Mouse (Mus musculus) hindbrain, embryonic 11.5 days (tissue): ENCODE measurements around the gene Arhgef1. TPM values are rescaled to one million over a fixed set of nuclear protein-coding genes. Genes with fewer than 3 reads are reported as not detected.

ENCODE experiments used
- ATAC-seq: fragments of 200-750 bp; cut with Nextera tagmentation; 2 replicates; pipeline ENCODE4 v1.8.0; 2017; ENCODE audit warnings: mild to moderate bottlenecking, moderate TSS enrichment, moderate library complexity; ENCODE audit not compliant: low FRiP score
- DNase-seq: peaks from one replicate; pipeline ENCODE4 v3.0.0-alpha.2; 2015; ENCODE audit warnings: low spot score
- H3K27ac ChIP-seq: fragments of 300-500 bp; sonication (generic); 2 replicates; pipeline ENCODE4 v1.5.1; 2014; ENCODE audit warnings: mild to moderate bottlenecking, low read depth, low read length
- H3K27me3 ChIP-seq: fragments of 300-500 bp; sonication (generic); 2 replicates; pipeline ENCODE4 v1.6.1; 2014; ENCODE audit warnings: mild to moderate bottlenecking, low read length, moderate library complexity, mixed read lengths; ENCODE audit not compliant: control insufficient read depth, insufficient read depth
- H3K36me3 ChIP-seq: fragments of 300-500 bp; sonication (generic); 2 replicates; pipeline ENCODE4 v1.6.1; 2014; ENCODE audit warnings: mild to moderate bottlenecking, low read length, moderate library complexity, mixed read lengths; ENCODE audit not compliant: control insufficient read depth, insufficient read depth
- H3K4me1 ChIP-seq: fragments of 300-500 bp; sonication (generic); replicated peaks from 2 replicates; pipeline ENCODE4 v1.6.1; 2014; ENCODE audit warnings: low read length, mixed read lengths; ENCODE audit not compliant: control insufficient read depth, insufficient read depth
- H3K4me2 ChIP-seq: fragments of 300-500 bp; sonication (generic); replicated peaks from 2 replicates; pipeline ENCODE4 v1.6.1; 2014; ENCODE audit warnings: mild to moderate bottlenecking, low read depth, low read length
- H3K4me3 ChIP-seq: fragments of 300-500 bp; sonication (generic); 2 replicates; pipeline ENCODE4 v1.5.1; 2014; ENCODE audit warnings: low read depth, low read length
- H3K9ac ChIP-seq: fragments of 300-500 bp; sonication (generic); 2 replicates; pipeline ENCODE4 v1.6.1; 2014; ENCODE audit warnings: low read depth, low read length
- H3K9me3 ChIP-seq: fragments of 300-500 bp; sonication (generic); 2 replicates; pipeline ENCODE4 v1.6.1; 2016; ENCODE audit warnings: low read length; ENCODE audit not compliant: control insufficient read depth
- WGBS: fragments of 180-500 bp; shearing (Covaris S2); extraction: QIAGEN DNeasy Blood & Tissue Kit; methylation state at CpG from one replicate; pipeline ENCODE4 v1.1.7; 2014; 5-methylcytosine and 5-hydroxymethylcytosine counted together
- polyA plus RNA-seq: library from polyadenylated mRNA; unstranded; fragments of >200 nt; fragmentation: Nextera tagmentation; extraction: Ambion mirVana; gene quantifications from 2 replicates; pipeline ENCODE4 v1.2.1, GENCODE M21; 2014

The Arhgef1 gene
- polyA plus RNA-seq, 1 experiment from 2014 or later, result 46.4 TPM

GRCm38 (mm10) chr7:24897224-24897623 is 5.5 kb upstream of the Arhgef1 start, which contains the start of gene Cd79a:
TSS of gene Cd79a (plus strand) at chr7:24897381.
- no peak within 1 kb of the TSS for H3K9ac ChIP-seq
- H3K4me1 ChIP-seq, result no peaks in the 10 kb centered on the region
- no peaks in the 10 kb centered on the region for H3K27me3 ChIP-seq
- no peak for ATAC-seq
- WGBS, result 82% methylated on average over 12 of the region's 12 CpGs
- DNase-seq, result no peak
- no peak within 1 kb of the TSS for H3K27ac ChIP-seq
- no peaks in the 10 kb centered on the region for H3K36me3 ChIP-seq
- no peak within 1 kb of the TSS for H3K4me2 ChIP-seq
- H3K9me3 ChIP-seq, result no peaks in the 10 kb centered on the region
- no peak within 1 kb of the TSS for H3K4me3 ChIP-seq

GRCm38 (mm10) chr7:24897959-24898358 is 4.8 kb upstream of the Arhgef1 start:
- Histone ChIP-seq H3K4me1 (no peaks in the 10 kb centered on the region), H3K27ac (no peak overlapping the region), H3K36me3 (no peaks in the 10 kb centered on the region), H3K9ac (no peak overlapping the region), H3K27me3 (no peaks in the 10 kb centered on the region), H3K9me3 (no peaks in the 10 kb centered on the region), H3K4me3 (no peak overlapping the region), H3K4me2 (no peak overlapping the region)
- WGBS, result 70% methylated on average over 5 of the region's 5 CpGs
- no peak for ATAC-seq
- DNase-seq, result no peak

- H3K9ac ChIP-seq, result no peak overlapping the region
- H3K4me1 ChIP-seq, result no peaks in the 10 kb centered on the region
- no peak for ATAC-seq
- H3K9me3 ChIP-seq, result no peaks in the 10 kb centered on the region
- DNase-seq, result no peak
- WGBS, result 77% methylated on average over 6 of the region's 6 CpGs
- H3K4me2 ChIP-seq, result no peak overlapping the region
- H3K27ac ChIP-seq, result no peak overlapping the region
- H3K36me3 ChIP-seq, result no peaks in the 10 kb centered on the region
- no peak overlapping the region for H3K4me3 ChIP-seq
- H3K27me3 ChIP-seq, result no peaks in the 10 kb centered on the region
These were observed 1.6 kb upstream of the Arhgef1 start for GRCm38 (mm10) chr7:24901114-24901513.

GRCm38 (mm10) chr7:24901842-24902241 is 870 bp upstream of the Arhgef1 start:
- Histone ChIP-seq H3K27ac (no peak overlapping the region), H3K27me3 (no peaks in the 10 kb centered on the region), H3K9me3 (no peaks in the 10 kb centered on the region), H3K4me2 (no peak overlapping the region), H3K4me3 (no peak overlapping the region), H3K4me1 (no peaks in the 10 kb centered on the region), H3K9ac (no peak overlapping the region; the same call in 1 of the 2 replicates), H3K36me3 (no peaks in the 10 kb centered on the region)
- 79% methylated on average over 1 of the region's 1 CpGs for WGBS
- DNase-seq (no peak), ATAC-seq (no peak)

- Histone ChIP-seq H3K36me3 (no peaks in the 10 kb centered on the region), H3K27me3 (no peaks in the 10 kb centered on the region), H3K27ac (peak overlapping the region; percentile 70), H3K4me1 (no peaks in the 10 kb centered on the region), H3K4me2 (peak overlapping the region; percentile 61; the same call in 1 of the 2 replicates), H3K4me3 (peak overlapping the region; percentile 68), H3K9ac (peak overlapping the region; percentile 75; the same call in 1 of the 2 replicates), H3K9me3 (no peaks in the 10 kb centered on the region)
- 51% methylated on average over 2 of the region's 2 CpGs for WGBS
- DNase-seq (no peak), ATAC-seq (no peak)
These were observed 465 bp upstream of the Arhgef1 start for GRCm38 (mm10) chr7:24902264-24902629.

GRCm38 (mm10) chr7:24903444-24903825 is 723 bp downstream of the Arhgef1 start:
- Histone ChIP-seq H3K9me3 (no peaks in the 10 kb centered on the region), H3K9ac (peak overlapping the region; percentile 75), H3K36me3 (no peaks in the 10 kb centered on the region), H3K27me3 (no peaks in the 10 kb centered on the region), H3K4me3 (peak overlapping the region; percentile 68), H3K4me2 (peak overlapping the region; percentile 61), H3K27ac (no peak overlapping the region), H3K4me1 (no peaks in the 10 kb centered on the region; the same call in 1 of the 2 replicates)
- DNase-seq, result no peak
- 46% methylated on average over 10 of the region's 10 CpGs for WGBS
- no peak for ATAC-seq

- Histone ChIP-seq H3K27me3 (no peaks in the 10 kb centered on the region), H3K4me2 (peak overlapping the region; percentile 61), H3K4me1 (no peaks in the 10 kb centered on the region; the same call in 1 of the 2 replicates), H3K9ac (peak overlapping the region; percentile 77), H3K27ac (peak overlapping the region; percentile 60; the same call in 1 of the 2 replicates), H3K4me3 (peak overlapping the region; percentile 68), H3K36me3 (no peaks in the 10 kb centered on the region), H3K9me3 (no peaks in the 10 kb centered on the region)
- DNase-seq, result peak; percentile 97
- ATAC-seq, result peak; percentile 96
- under 1% methylated on average over 30 of the region's 30 CpGs for WGBS
These were observed 1.4 kb downstream of the Arhgef1 start for GRCm38 (mm10) chr7:24904070-24904483.

GRCm38 (mm10) chr7:24904936-24905335 is 2.2 kb downstream of the Arhgef1 start:
- H3K4me2 ChIP-seq, result peak overlapping the region; percentile 61
- no peaks in the 10 kb centered on the region; the same call in 1 of the 2 replicates for H3K4me1 ChIP-seq
- DNase-seq, result peak; percentile 79
- H3K27ac ChIP-seq, result no peak overlapping the region
- peak overlapping the region; percentile 77; the same call in 1 of the 2 replicates for H3K9ac ChIP-seq
- H3K27me3 ChIP-seq, result no peaks in the 10 kb centered on the region
- peak overlapping the region; percentile 68; the same call in 1 of the 2 replicates for H3K4me3 ChIP-seq
- H3K9me3 ChIP-seq, result no peaks in the 10 kb centered on the region
- no peaks in the 10 kb centered on the region for H3K36me3 ChIP-seq
- WGBS, result 18% methylated on average over 3 of the region's 3 CpGs
- peak; percentile 26; the same call in 1 of the 2 replicates for ATAC-seq

GRCm38 (mm10) chr7:24906551-24906950 is 3.8 kb downstream of the Arhgef1 start:
- 48% methylated on average over 6 of the region's 6 CpGs for WGBS
- H3K4me3 ChIP-seq, result no peak overlapping the region
- no peaks in the 10 kb centered on the region for H3K36me3 ChIP-seq
- H3K27me3 ChIP-seq, result no peaks in the 10 kb centered on the region
- no peaks in the 10 kb centered on the region for H3K9me3 ChIP-seq
- DNase-seq (no peak), ATAC-seq (no peak)
- H3K4me1 ChIP-seq, result no peaks in the 10 kb centered on the region; the same call in 1 of the 2 replicates
- no peak overlapping the region for H3K9ac ChIP-seq
- no peak overlapping the region for H3K27ac ChIP-seq
- no peak overlapping the region for H3K4me2 ChIP-seq
